Mouse (Mus musculus) layer of hippocampus, adult 2 months (tissue): ENCODE data around the gene Gpatch8. TPM values are rescaled to one million over a fixed set of nuclear protein-coding genes. Genes with fewer than 3 reads are reported as not detected.

Source experiments
- DNase-seq, 2 experiments: peaks; one replicate each; pipeline ENCODE4 v3.0.0; 2022; ENCODE audit warnings: low spot score in 2 of 2
- H3K27ac ChIP-seq: fragments of 200-600 bp; 2 replicates; pipeline ENCODE4 v1.8.1; 2022
- H3K4me3 ChIP-seq: fragments of 200-600 bp; 2 replicates; pipeline ENCODE4 v1.8.1; 2022; ENCODE audit warnings: mild to moderate bottlenecking
- CTCF ChIP-seq: fragments of 200-600 bp; conservative IDR thresholded peaks from 2 replicates; pipeline ENCODE4 v1.8.1; 2022; ENCODE audit warnings: antibody characterized with exemption, mild to moderate bottlenecking, moderate library complexity
- total RNA-seq, 2 experiments: library from RNA; stranded (reverse); gene quantifications; 2 replicates each; pipeline ENCODE4 v1.2.3; 2021

The Gpatch8 gene
- total RNA-seq, 2 experiments from 2014 or later = 53.0 to 58.9 TPM

- no peak overlapping the region; the same call in 1 of the 2 replicates for H3K4me3 ChIP-seq
- H3K27ac ChIP-seq = peak overlapping the region; percentile 97
- peak in 1 of 2 experiments; percentile 47 for DNase-seq
- TF ChIP-seq CTCF = no peak
Measured at GRCm38 (mm10) chr11:102448327-102448726, 107.9 kb downstream of the Gpatch8 start.

GRCm38 (mm10) chr11:102447497-102447896, 108.7 kb downstream of the Gpatch8 start, which contains the start of gene Fam171a2:
Gene Fam171a2 (minus strand): TSS chr11:102447682.
- Histone ChIP-seq H3K4me3 (peak within 1 kb of the TSS; percentile 85), H3K27ac (peak within 1 kb of the TSS; percentile 97)
- TF ChIP-seq CTCF = peak; percentile 89
- DNase-seq = peak in 1 of 2 experiments; percentile 92

GRCm38 (mm10) chr11:102446581-102447461, 109.4 kb downstream of the Gpatch8 start:
- peak overlapping the region; percentile 85 for H3K4me3 ChIP-seq
- H3K27ac ChIP-seq = peak overlapping the region; percentile 97
- no peak for DNase-seq
- no peak for TF ChIP-seq CTCF

GRCm38 (mm10) chr11:102445891-102446361, 110.3 kb downstream of the Gpatch8 start:
- H3K27ac ChIP-seq = peak overlapping the region; percentile 97
- DNase-seq = peak in 1 of 2 experiments; percentile 36
- peak overlapping the region; percentile 85 for H3K4me3 ChIP-seq
- TF ChIP-seq CTCF = no peak

GRCm38 (mm10) chr11:102445264-102445890, 110.8 kb downstream of the Gpatch8 start:
- no peak for DNase-seq
- H3K27ac ChIP-seq = peak overlapping the region; percentile 97
- H3K4me3 ChIP-seq = peak overlapping the region; percentile 85
- no peak for TF ChIP-seq CTCF

- no peak for TF ChIP-seq CTCF
- Histone ChIP-seq H3K4me3 (no peak overlapping the region), H3K27ac (no peak overlapping the region)
- DNase-seq = no peak
Measured at GRCm38 (mm10) chr11:102444781-102445180, 111.4 kb downstream of the Gpatch8 start.

GRCm38 (mm10) chr11:102444321-102444720, 111.9 kb downstream of the Gpatch8 start:
- no peak overlapping the region for H3K4me3 ChIP-seq
- DNase-seq = no peak
- no peak overlapping the region for H3K27ac ChIP-seq
- TF ChIP-seq CTCF = no peak

- no peak for TF ChIP-seq CTCF
- H3K27ac ChIP-seq = no peak overlapping the region
Measured at GRCm38 (mm10) chr11:102443740-102444139, 112.5 kb downstream of the Gpatch8 start.

GRCm38 (mm10) chr11:102442089-102442488, 114.1 kb downstream of the Gpatch8 start:
- Histone ChIP-seq H3K4me3 (no peak overlapping the region), H3K27ac (no peak overlapping the region)
- TF ChIP-seq CTCF = no peak
- DNase-seq = no peak

More at GRCm38 (mm10) chr11:102443740-102444139, 112.5 kb downstream of the Gpatch8 start:
- no peak for DNase-seq
- no peak overlapping the region for H3K4me3 ChIP-seq

- Histone ChIP-seq H3K27ac (no peak overlapping the region), H3K4me3 (no peak overlapping the region)
- TF ChIP-seq CTCF = peak; percentile 69
- DNase-seq = no peak
Measured at GRCm38 (mm10) chr11:102441434-102441833, 114.8 kb downstream of the Gpatch8 start.

- Histone ChIP-seq H3K27ac (no peak overlapping the region), H3K4me3 (no peak overlapping the region)
- no peak for TF ChIP-seq CTCF
- DNase-seq = no peak
Measured at GRCm38 (mm10) chr11:102440255-102440654, 115.9 kb downstream of the Gpatch8 start.

- H3K4me3 ChIP-seq = no peak overlapping the region; the same call in 1 of the 2 replicates
- H3K27ac ChIP-seq = peak overlapping the region; percentile 92
- no peak for DNase-seq
- no peak for TF ChIP-seq CTCF
Measured at GRCm38 (mm10) chr11:102439093-102440082, 116.8 kb downstream of the Gpatch8 start.
